Mouse (Mus musculus): ENCODE data around the gene Mmd2. TPM values are rescaled to one million over a fixed set of nuclear protein-coding genes. Genes with fewer than 3 reads are reported as not detected.

Gene Mmd2
- total and polyA plus RNA-seq, 3 experiments, result 0.29 to 0.31 (median 0.30) TPM

DNA sequence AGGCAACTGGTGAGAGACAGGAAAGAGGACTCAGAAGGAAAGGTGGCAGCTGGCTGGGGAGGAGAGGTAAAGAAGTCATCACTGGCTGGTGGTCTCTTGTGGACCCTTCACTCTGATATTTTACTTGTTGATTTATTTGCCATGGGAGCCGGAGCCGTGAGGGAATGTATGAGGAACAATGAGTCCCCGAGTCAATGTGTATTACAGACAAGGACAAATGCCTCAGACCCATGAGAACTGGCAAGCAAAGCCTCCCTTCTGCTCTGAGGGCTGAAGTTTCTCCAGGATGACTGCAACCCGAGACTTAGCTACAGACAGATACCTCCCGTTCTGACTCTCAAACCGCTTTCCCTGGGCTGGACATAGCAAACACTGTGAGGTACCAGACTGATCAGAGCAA lies 7.7 kb upstream of the Mmd2 start:
- Histone ChIP-seq H3K36me3 (ENCODE audit: control insufficient read depth, insufficient read depth, low read length) (no peaks in the 10 kb centered on the region), H3K9ac (ENCODE audit: low read depth, low read length) (no peak overlapping the region), H3K4me1 (ENCODE audit: control insufficient read depth, insufficient read depth, low read length) (no peaks in the 10 kb centered on the region), H3K27me3 (ENCODE audit: control insufficient read depth, insufficient read depth, low read length) (no peaks in the 10 kb centered on the region; the same call in 1 of the 2 replicates), H3K27ac (no peak overlapping the region), H3K4me3 (no peak overlapping the region), H3K79me2 (replicated peaks; ENCODE audit: control insufficient read depth, insufficient read depth, low read length) (no peaks in the 10 kb centered on the region)
- DNase-seq, result no peak
- TF ChIP-seq POLR2A (IDR thresholded peaks at IDR 0.05; ENCODE audit: insufficient read depth, low read depth, low read length), result no peak
- no peak for TF ChIP-seq CTCF (IDR thresholded peaks at IDR 0.05)
- TF ChIP-seq EP300 (IDR thresholded peaks at IDR 0.05; ENCODE audit: insufficient read depth, low read depth, low read length), result no peak
- 51% methylated on average over 6 of the region's 6 CpGs for WGBS
- intact Hi-C loops (cut with DNase I), result loop anchor here (5.0 kb wide), 1 partner anchor 34 kb away; no protein-coding TSS in a partner anchor

DNA sequence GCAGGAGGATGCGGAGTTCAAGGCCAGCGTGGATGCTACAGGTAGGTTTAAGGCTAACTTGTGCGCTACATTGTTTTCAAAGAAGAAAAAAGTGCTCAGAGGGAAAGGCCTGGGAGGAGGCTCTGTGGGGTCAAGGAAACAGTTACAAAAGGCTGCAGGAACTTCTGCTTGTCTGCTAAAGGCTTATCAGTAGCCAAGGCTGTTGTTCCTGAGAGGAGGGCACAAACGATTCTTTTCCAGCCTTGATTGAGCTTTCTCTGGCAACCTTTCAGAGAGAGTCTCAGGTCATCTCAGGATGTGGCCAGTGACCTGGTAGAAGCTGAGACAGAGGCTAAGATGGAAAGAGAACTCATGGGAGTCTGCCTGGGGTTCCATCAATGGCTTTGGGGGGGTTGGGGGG lies 7.0 kb upstream of the Mmd2 start:
- 56% methylated on average over 4 of the region's 4 CpGs for WGBS
- intact Hi-C loops (cut with DNase I), result loop anchor here (5.0 kb wide), 1 partner anchor 33 kb away; no protein-coding TSS in a partner anchor

DNA sequence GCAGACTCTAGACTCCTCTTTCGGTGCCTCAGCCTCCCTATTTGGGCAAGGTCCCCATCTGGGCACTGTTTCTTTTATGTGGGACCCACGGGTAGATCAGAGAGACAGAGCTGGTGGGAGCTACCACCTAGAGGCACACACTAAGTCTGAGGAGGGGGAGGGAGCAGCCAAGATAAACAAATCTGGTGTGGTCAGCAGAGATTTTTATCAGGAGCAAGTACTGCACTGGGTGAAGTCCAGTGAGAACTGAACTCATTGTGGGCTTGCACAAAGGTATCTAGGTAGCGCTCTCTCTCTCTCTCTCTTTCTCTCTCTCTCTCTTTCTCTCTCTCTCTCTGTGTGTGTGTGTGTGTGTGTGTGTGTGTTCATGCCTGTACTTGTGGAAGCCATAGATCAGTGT lies 5.9 kb upstream of the Mmd2 start:
- Histone ChIP-seq H3K27ac (no peak overlapping the region), H3K36me3 (ENCODE audit: control insufficient read depth, insufficient read depth, low read length) (no peaks in the 10 kb centered on the region), H3K27me3 (ENCODE audit: control insufficient read depth, insufficient read depth, low read length) (no peaks in the 10 kb centered on the region; the same call in 1 of the 2 replicates), H3K4me1 (ENCODE audit: control insufficient read depth, insufficient read depth, low read length) (no peaks in the 10 kb centered on the region), H3K79me2 (replicated peaks; ENCODE audit: control insufficient read depth, insufficient read depth, low read length) (no peaks in the 10 kb centered on the region), H3K4me3 (no peak overlapping the region), H3K9ac (ENCODE audit: low read depth, low read length) (no peak overlapping the region)
- WGBS, result 64% methylated on average over 3 of the region's 3 CpGs
- intact Hi-C loops (cut with DNase I), result no loop called here
- DNase-seq, result no peak
- no peak for TF ChIP-seq EP300 (IDR thresholded peaks at IDR 0.05; ENCODE audit: insufficient read depth, low read depth, low read length)
- TF ChIP-seq CTCF (IDR thresholded peaks at IDR 0.05), result no peak
- TF ChIP-seq POLR2A (IDR thresholded peaks at IDR 0.05; ENCODE audit: insufficient read depth, low read depth, low read length), result no peak

More for the DNA sequence above, 7.0 kb upstream of the Mmd2 start:
- TF ChIP-seq CTCF (IDR thresholded peaks at IDR 0.05) (no peak), POLR2A (IDR thresholded peaks at IDR 0.05; ENCODE audit: insufficient read depth, low read depth, low read length) (no peak), EP300 (IDR thresholded peaks at IDR 0.05; ENCODE audit: insufficient read depth, low read depth, low read length) (no peak)
- no peaks in the 10 kb centered on the region for H3K4me1 ChIP-seq (ENCODE audit: control insufficient read depth, insufficient read depth, low read length)
- H3K4me3 ChIP-seq, result no peak overlapping the region
- no peak overlapping the region for H3K9ac ChIP-seq (ENCODE audit: low read depth, low read length)
- no peaks in the 10 kb centered on the region for H3K36me3 ChIP-seq (ENCODE audit: control insufficient read depth, insufficient read depth, low read length)
- no peaks in the 10 kb centered on the region for H3K79me2 ChIP-seq (replicated peaks; ENCODE audit: control insufficient read depth, insufficient read depth, low read length)
- H3K27ac ChIP-seq, result no peak overlapping the region
- DNase-seq, result no peak
- H3K27me3 ChIP-seq (ENCODE audit: control insufficient read depth, insufficient read depth, low read length), result no peaks in the 10 kb centered on the region; the same call in 1 of the 2 replicates

DNA sequence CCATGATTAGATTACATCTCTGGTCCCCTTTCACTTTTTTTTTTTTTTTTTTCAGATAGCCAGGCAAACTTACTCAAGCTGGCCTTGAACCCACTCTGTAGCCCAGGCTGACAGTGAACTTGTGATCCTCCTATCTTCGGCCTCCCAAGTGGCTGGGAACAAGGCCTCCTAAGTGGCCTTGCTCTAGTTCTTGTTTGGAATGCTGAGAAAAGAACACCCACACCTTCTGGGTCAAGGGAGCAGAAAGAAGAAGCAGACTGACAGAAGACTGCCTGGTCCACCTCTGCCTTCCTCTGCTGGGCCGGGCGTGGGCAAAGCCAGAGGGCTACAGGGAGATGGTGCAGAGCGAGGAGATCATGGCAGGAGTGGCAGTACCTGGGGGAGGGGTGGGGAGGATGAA lies 1.8 kb upstream of the Mmd2 start:
- Histone ChIP-seq H3K36me3 (ENCODE audit: control insufficient read depth, insufficient read depth, low read length) (no peaks in the 10 kb centered on the region), H3K4me1 (ENCODE audit: control insufficient read depth, insufficient read depth, low read length) (no peaks in the 10 kb centered on the region), H3K9ac (ENCODE audit: low read depth, low read length) (no peak overlapping the region), H3K4me3 (no peak overlapping the region), H3K27ac (no peak overlapping the region), H3K79me2 (replicated peaks; ENCODE audit: control insufficient read depth, insufficient read depth, low read length) (no peaks in the 10 kb centered on the region), H3K27me3 (ENCODE audit: control insufficient read depth, insufficient read depth, low read length) (peaks cover 2% of the 10 kb centered on the region; the same call in 1 of the 2 replicates)
- intact Hi-C loops (cut with DNase I), result no loop called here
- WGBS, result 79% methylated on average over 4 of the region's 4 CpGs
- no peak for DNase-seq
- no peak for TF ChIP-seq CTCF (IDR thresholded peaks at IDR 0.05)

DNA sequence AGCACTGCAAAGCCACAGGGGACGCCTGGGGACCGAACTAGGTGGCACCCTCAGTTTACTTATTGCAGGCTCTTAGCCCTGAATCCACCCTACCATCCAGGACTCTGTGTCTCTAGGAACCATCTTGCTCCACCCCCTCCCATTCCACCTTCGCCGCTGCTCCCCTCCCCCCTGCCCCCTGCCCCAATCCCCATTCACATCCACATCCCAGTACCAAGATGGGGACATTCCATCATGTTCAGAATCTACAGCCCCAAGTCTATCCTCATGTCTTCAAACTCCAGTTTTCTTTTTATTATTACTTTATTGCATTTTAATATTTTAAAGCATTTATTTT lies 357 bp upstream of the Mmd2 start:
- no peak for TF ChIP-seq POLR2A (IDR thresholded peaks at IDR 0.05; ENCODE audit: insufficient read depth, low read depth, low read length)
- TF ChIP-seq CTCF (IDR thresholded peaks at IDR 0.05), result no peak
- no peak for TF ChIP-seq EP300 (IDR thresholded peaks at IDR 0.05; ENCODE audit: insufficient read depth, low read depth, low read length)
- WGBS, result 3% methylated on average over 4 of the region's 4 CpGs
- Histone ChIP-seq H3K36me3 (ENCODE audit: control insufficient read depth, insufficient read depth, low read length) (no peaks in the 10 kb centered on the region), H3K27ac (no peak overlapping the region), H3K79me2 (replicated peaks; ENCODE audit: control insufficient read depth, insufficient read depth, low read length) (no peaks in the 10 kb centered on the region), H3K4me3 (no peak overlapping the region), H3K9ac (ENCODE audit: low read depth, low read length) (no peak overlapping the region), H3K27me3 (ENCODE audit: control insufficient read depth, insufficient read depth, low read length) (peaks cover 2% of the 10 kb centered on the region; the same call in 1 of the 2 replicates), H3K4me1 (ENCODE audit: control insufficient read depth, insufficient read depth, low read length) (no peaks in the 10 kb centered on the region)
- DNase-seq, result no peak
- intact Hi-C loops (cut with DNase I), result no loop called here

DNA sequence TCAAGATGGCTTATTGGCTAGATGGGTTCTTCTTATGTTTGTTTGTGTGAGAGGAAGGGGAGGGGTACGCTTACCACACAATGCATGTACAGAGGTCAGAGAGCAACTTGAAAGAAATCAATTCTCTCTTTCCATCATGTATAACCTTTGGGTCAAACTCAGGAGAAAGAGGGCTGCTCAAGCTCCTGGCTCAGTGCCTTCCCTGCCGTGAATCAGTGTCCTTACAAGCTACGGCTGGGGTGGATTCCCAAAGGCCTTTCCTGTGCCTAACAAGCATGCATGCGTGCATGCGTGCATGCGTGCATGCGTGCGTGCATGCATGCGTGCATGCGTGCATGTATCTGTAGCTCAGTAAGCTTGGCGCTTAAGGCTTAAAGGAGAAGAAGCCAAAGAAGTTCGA lies 3.3 kb downstream of the Mmd2 start:
- TF ChIP-seq EP300 (IDR thresholded peaks at IDR 0.05; ENCODE audit: insufficient read depth, low read depth, low read length) (no peak), CTCF (IDR thresholded peaks at IDR 0.05) (no peak), POLR2A (IDR thresholded peaks at IDR 0.05; ENCODE audit: insufficient read depth, low read depth, low read length) (no peak)
- Histone ChIP-seq H3K27me3 (ENCODE audit: control insufficient read depth, insufficient read depth, low read length) (peaks cover 2% of the 10 kb centered on the region; the same call in 1 of the 2 replicates), H3K4me3 (no peak overlapping the region), H3K27ac (no peak overlapping the region), H3K4me1 (ENCODE audit: control insufficient read depth, insufficient read depth, low read length) (no peaks in the 10 kb centered on the region), H3K9ac (ENCODE audit: low read depth, low read length) (no peak overlapping the region), H3K36me3 (ENCODE audit: control insufficient read depth, insufficient read depth, low read length) (no peaks in the 10 kb centered on the region), H3K79me2 (replicated peaks; ENCODE audit: control insufficient read depth, insufficient read depth, low read length) (no peaks in the 10 kb centered on the region)
- DNase-seq, result no peak
- intact Hi-C loops (cut with DNase I), result no loop called here
- WGBS, result 88% methylated on average over 12 of the region's 12 CpGs
